Mouse (Mus musculus) bone marrow, adult 2 months (tissue): ENCODE measurements around the gene Cacna2d3.

ENCODE experiments used
- CTCF ChIP-seq: fragments of 200-500 bp; IDR thresholded peaks from 2 replicates; pipeline ENCODE4 v1.5.1; 2011; ENCODE audit warnings: low read length, control low read depth; ENCODE audit not compliant: control insufficient read depth, insufficient read depth
- POLR2A ChIP-seq: fragments of 200-500 bp; IDR thresholded peaks from 2 replicates; pipeline ENCODE4 v1.6.1; 2011; ENCODE audit warnings: low read depth, mild to moderate bottlenecking, control low read depth, low read length, borderline replicate concordance; ENCODE audit not compliant: control insufficient read depth

GRCm38 (mm10) chr14:29225754-29226365, 495.8 kb downstream of the Cacna2d3 start:
- no peak for TF ChIP-seq POLR2A
- no peak for TF ChIP-seq CTCF
